Mouse (Mus musculus) MEL (cell line): ENCODE data around the gene Lrrc72. TPM values are rescaled to one million over a fixed set of nuclear protein-coding genes. Genes with fewer than 3 reads are reported as not detected.

Experiments
- DNase-seq: peaks from one replicate; pipeline ENCODE4 v3.0.0; 2011; ENCODE audit warnings: low read depth, low spot score
- H3K27ac ChIP-seq: 2 replicates; pipeline ENCODE4 v1.5.1; 2012; ENCODE audit warnings: low read depth, mild to moderate bottlenecking, control low read depth, low read length, moderate library complexity; ENCODE audit not compliant: control insufficient read depth
- H3K27me3 ChIP-seq, 2 experiments: fragments of 150-350 bp in 1 of 2; sonication (generic) in 1 of 2; 2 replicates each; pipeline ENCODE4 v1.6.1; 2012; ENCODE audit warnings: low read length in 2 of 2, mild to moderate bottlenecking in 2 of 2, improper control_type of control experiment in 1 of 2, moderate library complexity in 1 of 2; ENCODE audit not compliant: insufficient read depth in 2 of 2, control insufficient read depth in 1 of 2
- H3K36me3 ChIP-seq, 2 experiments: 2 replicates each; pipeline ENCODE4 v1.6.1; 2012 to 2014; ENCODE audit warnings: low read length in 2 of 2, improper control_type of control experiment in 1 of 2, inconsistent platforms in 1 of 2, mild to moderate bottlenecking in 1 of 2; ENCODE audit not compliant: insufficient read depth in 2 of 2, control insufficient read depth in 1 of 2
- H3K4me1 ChIP-seq, 2 experiments: fragments of 150-350 bp in 1 of 2; sonication (generic) in 1 of 2; 2 replicates each; pipeline ENCODE4 v1.6.1; 2012; ENCODE audit warnings: low read length in 2 of 2, improper control_type of control experiment in 1 of 2, mild to moderate bottlenecking in 1 of 2; ENCODE audit not compliant: insufficient read depth in 2 of 2, control insufficient read depth in 1 of 2
- H3K4me3 ChIP-seq, 2 experiments: fragments of 150-350 bp in 1 of 2; sonication (generic) in 1 of 2; 2 replicates each; pipeline ENCODE4 v1.5.1; 2012; ENCODE audit warnings: low read depth in 2 of 2, low read length in 2 of 2, mild to moderate bottlenecking in 2 of 2, moderate library complexity in 2 of 2, control low read depth in 1 of 2, improper control_type of control experiment in 1 of 2; ENCODE audit not compliant: control insufficient read depth in 1 of 2, insufficient read depth in 1 of 2
- H3K79me2 ChIP-seq: 2 replicates; pipeline ENCODE4 v1.6.1; 2012; ENCODE audit warnings: mild to moderate bottlenecking, low read length, moderate library complexity; ENCODE audit not compliant: control insufficient read depth, poor library complexity, insufficient read depth
- H3K9ac ChIP-seq: 2 replicates; pipeline ENCODE4 v1.6.1; 2012; ENCODE audit warnings: low read depth, mild to moderate bottlenecking, control low read depth, low read length, moderate library complexity; ENCODE audit not compliant: control insufficient read depth, poor library complexity, severe bottlenecking
- H3K9me3 ChIP-seq: fragments of 150-350 bp; sonication (generic); replicated peaks from 2 replicates; pipeline ENCODE4 v1.6.1; 2012; ENCODE audit warnings: mild to moderate bottlenecking, low read length, improper control_type of control experiment, moderate library complexity; ENCODE audit not compliant: insufficient read depth
- BHLHE40 ChIP-seq: IDR thresholded peaks from 2 replicates; pipeline ENCODE4 v1.6.1; 2012; ENCODE audit warnings: low read depth, mild to moderate bottlenecking, inconsistent platforms, low read length, improper control_type of control experiment, borderline replicate concordance
- CHD2 ChIP-seq: IDR thresholded peaks from 2 replicates; pipeline ENCODE4 v1.6.1; 2011; ENCODE audit warnings: low read length, improper control_type of control experiment
- E2F4 ChIP-seq: IDR thresholded peaks from 2 replicates; pipeline ENCODE4 v1.6.1; 2011; ENCODE audit warnings: low read depth, low read length, improper control_type of control experiment, borderline replicate concordance
- ELF1 ChIP-seq: IDR thresholded peaks from 2 replicates; pipeline ENCODE4 v1.6.1; 2014; ENCODE audit warnings: low read depth, mild to moderate bottlenecking, inconsistent platforms, low read length, improper control_type of control experiment, moderate library complexity
- EP300 ChIP-seq, 2 experiments: IDR thresholded peaks; 2 replicates each; pipeline ENCODE4 v1.6.1; 2011; ENCODE audit warnings: improper control_type of control experiment in 2 of 2, low read length in 2 of 2, low read depth in 1 of 2, mild to moderate bottlenecking in 1 of 2
- ETS1 ChIP-seq: IDR thresholded peaks from 2 replicates; pipeline ENCODE4 v1.6.1; 2012; ENCODE audit warnings: low read depth, mild to moderate bottlenecking, inconsistent platforms, low read length, improper control_type of control experiment, moderate library complexity
- GABPA ChIP-seq: IDR thresholded peaks from 2 replicates; pipeline ENCODE4 v1.6.1; 2012; ENCODE audit warnings: low read depth, mild to moderate bottlenecking, inconsistent platforms, low read length, improper control_type of control experiment, moderate library complexity
- GATA1 ChIP-seq: IDR thresholded peaks from 2 replicates; pipeline ENCODE4 v1.6.1; 2011; ENCODE audit warnings: low read depth, low read length, improper control_type of control experiment
- HCFC1 ChIP-seq: IDR thresholded peaks from 2 replicates; pipeline ENCODE4 v1.6.1; 2012; ENCODE audit warnings: low read depth, mild to moderate bottlenecking, inconsistent platforms, low read length, improper control_type of control experiment, moderate library complexity
- JUND ChIP-seq: IDR thresholded peaks from 2 replicates; pipeline ENCODE4 v1.6.1; 2011; ENCODE audit warnings: low read depth, mild to moderate bottlenecking, improper control_type of control experiment, low read length
- MAX ChIP-seq: IDR thresholded peaks from 2 replicates; pipeline ENCODE4 v1.6.1; 2011; ENCODE audit warnings: low read length, improper control_type of control experiment
- MAZ ChIP-seq: IDR thresholded peaks from 2 replicates; pipeline ENCODE4 v1.6.1; 2012; ENCODE audit warnings: low read depth, mild to moderate bottlenecking, inconsistent platforms, low read length, improper control_type of control experiment
- MEF2A ChIP-seq: IDR thresholded peaks from 2 replicates; pipeline ENCODE4 v1.6.1; 2014; ENCODE audit warnings: low read depth, mild to moderate bottlenecking, inconsistent platforms, low read length, improper control_type of control experiment; ENCODE audit not compliant: poor library complexity, insufficient replicate concordance, severe bottlenecking; ENCODE audit errors: extremely low read depth
- MXI1 ChIP-seq: IDR thresholded peaks from 2 replicates; pipeline ENCODE4 v1.6.1; 2011; ENCODE audit warnings: mild to moderate bottlenecking, low read depth, low read length, improper control_type of control experiment
- MYC ChIP-seq: IDR thresholded peaks from 2 replicates; pipeline ENCODE4 v1.6.1; 2011; ENCODE audit warnings: low read depth, mild to moderate bottlenecking, low read length, improper control_type of control experiment, moderate library complexity
- NELFE ChIP-seq: IDR thresholded peaks from 2 replicates; pipeline ENCODE4 v1.6.1; 2011; ENCODE audit warnings: low read depth, low read length, improper control_type of control experiment
- NRF1 ChIP-seq: IDR thresholded peaks from 2 replicates; pipeline ENCODE4 v1.6.1; 2014; ENCODE audit warnings: low read depth, mild to moderate bottlenecking, inconsistent platforms, low read length, improper control_type of control experiment, moderate library complexity; ENCODE audit not compliant: poor library complexity, insufficient read depth, severe bottlenecking
- POLR2A ChIP-seq, 2 experiments: IDR thresholded peaks; 2 replicates each; pipeline ENCODE4 v1.6.1; 2011 to 2012; ENCODE audit warnings: low read length in 2 of 2, mild to moderate bottlenecking in 2 of 2, control low read depth in 1 of 2, improper control_type of control experiment in 1 of 2, low read depth in 1 of 2, moderate library complexity in 1 of 2; ENCODE audit not compliant: control insufficient read depth in 1 of 2, insufficient read depth in 1 of 2, poor library complexity in 1 of 2
- POLR2AphosphoS2 ChIP-seq: IDR thresholded peaks from 2 replicates; pipeline ENCODE4 v1.6.1; 2011; ENCODE audit warnings: low read length, improper control_type of control experiment
- RAD21 ChIP-seq: IDR thresholded peaks from 2 replicates; pipeline ENCODE4 v1.6.1; 2011; ENCODE audit warnings: mild to moderate bottlenecking, low read depth, low read length, improper control_type of control experiment
- SIN3A ChIP-seq: IDR thresholded peaks from 2 replicates; pipeline ENCODE4 v1.6.1; 2012; ENCODE audit warnings: low read length, improper control_type of control experiment, inconsistent platforms
- TCF12 ChIP-seq: IDR thresholded peaks from 2 replicates; pipeline ENCODE4 v1.6.1; 2014; ENCODE audit warnings: low read depth, mild to moderate bottlenecking, inconsistent platforms, low read length, improper control_type of control experiment, moderate library complexity
- UBTF ChIP-seq: IDR thresholded peaks from 2 replicates; pipeline ENCODE4 v1.6.1; 2012; ENCODE audit warnings: low read depth, mild to moderate bottlenecking, inconsistent platforms, low read length, improper control_type of control experiment, moderate library complexity, borderline replicate concordance; ENCODE audit not compliant: insufficient read depth
- USF1 ChIP-seq: IDR thresholded peaks from 2 replicates; pipeline ENCODE4 v1.6.1; 2014; ENCODE audit warnings: low read depth, mild to moderate bottlenecking, inconsistent platforms, low read length, improper control_type of control experiment, moderate library complexity
- ZKSCAN1 ChIP-seq: IDR thresholded peaks from 2 replicates; pipeline ENCODE4 v1.6.1; 2012; ENCODE audit warnings: low read depth, mild to moderate bottlenecking, inconsistent platforms, low read length, improper control_type of control experiment, moderate library complexity
- ZNF384 ChIP-seq: IDR thresholded peaks from 2 replicates; pipeline ENCODE4 v1.6.1; 2012; ENCODE audit warnings: low read depth, mild to moderate bottlenecking, inconsistent platforms, low read length, improper control_type of control experiment
- polyA plus RNA-seq, 2 experiments: library from polyadenylated mRNA; stranded (reverse) in 1 of 2; unstranded in 1 of 2; fragments of >175 nt in 1 of 2; fragments of >200 nt in 1 of 2; gene quantifications; 2 replicates each; pipeline versions ENCODE4 v1.2.1 to v1.2.4; 2012; ENCODE audit warnings: low replicate concordance in 2 of 2, low read depth in 1 of 2; ENCODE audit not compliant: insufficient read length in 2 of 2, insufficient read depth in 1 of 2, missing spikeins in 1 of 2
- total RNA-seq: library from RNA; depleted of rRNA; stranded (reverse); fragments of 300-350 nt; gene quantifications from 2 replicates; pipeline ENCODE4 v1.2.3, GENCODE M21; 2012; rRNA removed

Lrrc72 gene
- total and polyA plus RNA-seq, 3 experiments: not detected

- Histone ChIP-seq H3K79me2 (peaks cover 1% of the 10 kb centered on the region; the same call in 1 of the 2 replicates), H3K9ac (no peak overlapping the region), H3K36me3 (peaks cover 0 to 15% of the 10 kb centered on the region in 2 experiments; a peak in 3 of 4 replicates), H3K9me3 (no peaks in the 10 kb centered on the region), H3K27ac (no peak overlapping the region), H3K4me1 (peaks cover 10 to 13% of the 10 kb centered on the region in 2 experiments), H3K27me3 (no peaks in the 10 kb centered on the region), H3K4me3 (no peak overlapping the region)
- DNase-seq: peak; percentile 31
- TF ChIP-seq MAX (0 out of 2 replicates have a peak, but pooled peaks have one; percentile 9), POLR2AphosphoS2 (no peak), HCFC1 (no peak), RAD21 (no peak), GABPA (no peak), BHLHE40 (no peak), MXI1 (0 out of 2 replicates have a peak, but pooled peaks have one; percentile 38), ZKSCAN1 (no peak), E2F4 (no peak), GATA1 (peak; percentile 71; the same call in 1 of the 2 replicates), SIN3A (peak; percentile 64), EP300 (IDR thresholded peaks at IDR 0.05; ENCODE audit: low read depth in 1 of 2, low read length in 2 of 2) (peak; percentile 52 to 58), UBTF (no peak), MEF2A (no peak), ZNF384 (peak; percentile 55; the same call in 1 of the 2 replicates), JUND (no peak), ETS1 (peak; percentile 39; the same call in 1 of the 2 replicates), ELF1 (0 out of 2 replicates have a peak, but pooled peaks have one; percentile 21), TCF12 (peak; percentile 71), USF1 (peak; percentile 4; the same call in 1 of the 2 replicates), CHD2 (no peak), NRF1 (no peak), POLR2A (IDR thresholded peaks at IDR 0.05; ENCODE audit: control insufficient read depth in 1 of 2, insufficient read depth in 1 of 2, low read depth in 1 of 2, low read length in 2 of 2, poor library complexity in 1 of 2) (no peak), MAZ (no peak), NELFE (no peak), MYC (no peak)
Observed at GRCm38 (mm10) chr12:36164126-36164791, 88.9 kb downstream of the Lrrc72 start.

Other genes starting within 250 kb of the Lrrc72 start
- 23.0 and 23.7 TPM in 2 replicates for gene Tspan13, start 210.9 kb downstream of the Lrrc72 start, total RNA-seq
- 10 to 100 TPM in 1 of 2 experiments, not detected in 1; 37.5 TPM for gene Tspan13, start 210.9 kb downstream of the Lrrc72 start, polyA plus RNA-seq
- 14.2 and 15.3 TPM in 2 replicates for gene Ankmy2, start 96.3 kb downstream of the Lrrc72 start, total RNA-seq
- gene Ankmy2, start 96.3 kb downstream of the Lrrc72 start, polyA plus RNA-seq: 10 to 100 TPM in 1 of 2 experiments, not detected in 1; 14.3 TPM
- gene Bzw2, start 95.3 kb downstream of the Lrrc72 start, total RNA-seq: 141 and 155 TPM in 2 replicates
- gene Bzw2, start 95.3 kb downstream of the Lrrc72 start, polyA plus RNA-seq: 100 to 1,000 TPM; 157 to 170 TPM
- gene Sostdc1, start 60.7 kb upstream of the Lrrc72 start, total RNA-seq: not detected in 2 replicates
- not detected for gene Sostdc1, start 60.7 kb upstream of the Lrrc72 start, polyA plus RNA-seq
- 2.6 and 2.8 TPM in 2 replicates for gene Ispd, start 128.1 kb upstream of the Lrrc72 start, total RNA-seq
- gene Ispd, start 128.1 kb upstream of the Lrrc72 start, polyA plus RNA-seq: 10 to 100 TPM in 1 of 2 experiments, 1 to 10 TPM in 1; 2.4 to 54.1 TPM
- 0.16 and 1.0 TPM in 2 replicates for gene D630036H23Rik, start 128.8 kb upstream of the Lrrc72 start, total RNA-seq
- under 1 TPM in 1 of 2 experiments, not detected in 1; 0.42 TPM for gene D630036H23Rik, start 128.8 kb upstream of the Lrrc72 start, polyA plus RNA-seq